Mouse (Mus musculus): ENCODE measurements at regions not wholly inside any gene's neighbourhood (a gene's known extent, or its start where the extent isn't known, plus 50 kb on each side); places are given as distances from the start of the nearest gene placed in this dataset.

GRCm38 (mm10) chr5:37980692-37981091 lies 57.9 kb upstream of the Stx18 start:
- no peak for DNase-seq

- no peak for DNase-seq
Observed at GRCm38 (mm10) chr5:37976943-37977434, 61.6 kb upstream of the Stx18 start.

DNA sequence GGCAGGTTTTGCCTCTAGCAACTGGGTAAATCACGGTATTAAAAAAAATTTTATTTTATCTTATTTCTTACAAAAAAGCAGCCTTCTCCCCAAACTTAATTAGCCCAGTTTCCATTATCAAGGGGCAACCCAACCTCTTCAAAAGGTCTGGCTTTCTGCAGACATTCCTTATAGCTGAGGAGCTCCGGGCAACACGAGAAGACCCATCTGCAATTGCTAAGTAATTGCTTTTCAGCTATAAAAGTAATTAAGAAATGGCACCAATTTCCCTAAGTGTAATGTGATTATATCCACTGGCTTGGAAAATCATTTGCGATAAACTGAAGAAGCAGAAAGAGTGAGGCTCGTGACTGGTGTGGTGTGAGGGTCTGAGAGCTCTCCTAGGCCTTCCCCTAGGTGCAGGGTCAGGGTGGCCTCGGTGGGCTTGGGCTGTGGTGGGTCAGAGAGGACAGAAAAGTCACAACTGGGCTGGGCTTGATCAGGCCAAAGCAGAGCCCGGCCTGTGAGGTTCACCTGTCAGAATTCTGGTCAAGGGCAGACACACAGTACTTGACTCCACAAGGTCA lies 65.5 kb upstream of the Stx18 start:
- no peak for DNase-seq

DNA sequence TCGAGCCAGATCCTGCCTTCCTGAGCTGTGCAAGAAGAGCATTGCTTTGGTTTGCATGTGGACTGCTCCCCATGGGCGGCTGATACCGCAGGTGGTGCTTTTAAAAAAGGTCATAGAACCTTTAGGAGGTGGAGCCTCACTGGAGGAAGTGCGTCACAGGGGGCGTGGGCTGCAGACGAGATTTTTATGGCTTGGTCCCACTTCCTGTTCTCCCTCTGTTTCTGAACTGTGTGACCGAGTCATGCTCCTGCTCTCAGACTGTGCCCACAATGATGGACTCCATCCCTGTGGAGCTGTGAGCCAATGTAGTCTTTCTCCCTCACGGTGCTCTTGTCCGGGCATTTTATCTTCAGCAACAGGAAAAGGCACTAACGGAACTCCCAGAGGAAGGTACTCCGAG lies 66.8 kb upstream of the Stx18 start:
- DNase-seq, result no peak

DNA sequence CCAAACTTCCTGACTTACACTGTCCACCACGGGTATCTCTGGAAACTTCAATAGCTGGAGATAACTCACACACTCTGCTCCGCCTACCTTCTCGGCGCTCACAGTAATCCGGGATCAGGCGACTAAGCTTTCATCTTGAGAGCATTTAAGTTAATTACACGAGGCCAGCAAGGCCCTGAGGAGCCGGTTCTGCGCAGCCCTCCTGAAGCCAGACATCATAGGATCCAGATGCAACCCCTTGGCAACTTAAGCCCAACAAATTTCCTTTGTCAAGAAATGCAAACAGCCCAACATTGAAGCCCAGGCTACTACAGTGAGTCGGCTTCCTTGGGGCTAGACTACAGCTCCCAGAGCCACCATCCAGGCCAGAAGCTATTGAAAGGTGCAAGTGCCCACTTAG lies 69.9 kb upstream of the Stx18 start:
- DNase-seq, result no peak

GRCm38 (mm10) chr5:37967914-37968375 lies 70.6 kb upstream of the Stx18 start:
- DNase-seq, result no peak

GRCm38 (mm10) chr5:37967106-37967913 lies 71.2 kb upstream of the Stx18 start:
- no peak for DNase-seq

- DNase-seq, result no peak
Observed at GRCm38 (mm10) chr5:37963688-37964087, 74.9 kb upstream of the Stx18 start.

- DNase-seq, result no peak
Observed at GRCm38 (mm10) chr5:37962513-37962912, 76.0 kb upstream of the Stx18 start.

GRCm38 (mm10) chr5:37960216-37960615 lies 78.3 kb upstream of the Stx18 start:
- DNase-seq, result no peak

DNA sequence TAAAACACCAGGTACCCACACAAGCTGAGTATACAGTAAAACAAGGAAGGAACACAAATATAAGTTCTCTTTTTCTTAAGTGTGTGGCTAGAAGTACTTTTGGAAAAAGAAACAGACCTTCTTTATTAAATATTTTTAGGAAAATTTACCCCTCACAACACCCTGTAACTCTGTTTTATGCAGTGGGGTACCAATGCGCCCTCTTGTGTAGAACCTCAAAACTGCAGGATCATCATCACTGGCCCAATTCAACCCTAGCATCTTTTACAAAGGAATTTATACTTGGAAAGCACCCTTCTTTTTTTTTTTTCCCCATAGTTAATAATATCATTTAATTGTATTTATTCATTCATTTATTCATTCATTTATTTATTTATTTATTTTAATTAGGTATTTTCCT lies 86.4 kb upstream of the Stx18 start:
- peak; percentile 10 for DNase-seq

DNA sequence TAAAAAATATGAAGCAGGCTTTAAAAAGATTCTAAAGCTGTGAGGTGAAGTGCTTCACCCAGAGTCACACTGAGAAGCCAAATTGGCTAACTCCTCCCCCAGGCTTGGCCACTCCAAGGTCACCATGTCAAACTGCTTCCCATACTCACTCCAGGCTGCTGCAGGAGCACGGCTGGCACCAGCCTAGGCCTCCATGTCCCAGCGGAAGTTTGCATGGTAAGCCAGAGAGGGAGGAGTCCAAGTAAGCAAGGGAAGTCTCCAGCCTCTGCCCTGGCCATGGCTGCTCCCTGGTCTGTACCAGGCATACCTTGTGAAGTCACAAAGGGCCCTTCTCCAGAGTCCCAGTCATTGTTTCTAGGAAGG lies 105.8 kb upstream of the Stx18 start:
- no peak for DNase-seq

- DNase-seq, result no peak
Observed at GRCm38 (mm10) chr5:37932086-37932759, 106.3 kb upstream of the Stx18 start.

GRCm38 (mm10) chr5:37920481-37920880 lies 96.1 kb upstream of the Msx1 start:
- no peak for DNase-seq

- no peak for DNase-seq
Observed at GRCm38 (mm10) chr5:37919102-37919501, 94.7 kb upstream of the Msx1 start.

- no peak for DNase-seq
Observed at GRCm38 (mm10) chr5:37918001-37918707, 93.8 kb upstream of the Msx1 start.

DNA sequence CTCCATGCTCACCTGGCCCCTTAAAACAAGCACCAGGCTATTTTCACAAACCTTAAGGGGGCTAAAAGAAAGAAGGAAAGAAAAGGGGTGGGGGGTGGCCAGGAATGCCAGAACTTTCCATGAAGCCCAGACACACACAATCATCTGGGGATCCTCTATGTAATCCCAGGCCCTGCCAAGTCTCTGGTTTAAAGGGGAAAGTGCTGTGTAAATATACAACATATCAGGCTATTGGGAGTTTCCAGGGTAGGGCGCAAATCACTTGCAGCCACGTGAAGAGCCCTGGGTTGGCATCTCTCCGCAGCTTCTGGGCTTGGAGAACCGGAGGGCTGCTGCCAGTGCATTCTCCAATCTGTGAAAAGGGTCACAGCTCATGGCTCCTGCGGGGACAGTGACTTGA lies 92.8 kb upstream of the Msx1 start:
- DNase-seq, result no peak

DNA sequence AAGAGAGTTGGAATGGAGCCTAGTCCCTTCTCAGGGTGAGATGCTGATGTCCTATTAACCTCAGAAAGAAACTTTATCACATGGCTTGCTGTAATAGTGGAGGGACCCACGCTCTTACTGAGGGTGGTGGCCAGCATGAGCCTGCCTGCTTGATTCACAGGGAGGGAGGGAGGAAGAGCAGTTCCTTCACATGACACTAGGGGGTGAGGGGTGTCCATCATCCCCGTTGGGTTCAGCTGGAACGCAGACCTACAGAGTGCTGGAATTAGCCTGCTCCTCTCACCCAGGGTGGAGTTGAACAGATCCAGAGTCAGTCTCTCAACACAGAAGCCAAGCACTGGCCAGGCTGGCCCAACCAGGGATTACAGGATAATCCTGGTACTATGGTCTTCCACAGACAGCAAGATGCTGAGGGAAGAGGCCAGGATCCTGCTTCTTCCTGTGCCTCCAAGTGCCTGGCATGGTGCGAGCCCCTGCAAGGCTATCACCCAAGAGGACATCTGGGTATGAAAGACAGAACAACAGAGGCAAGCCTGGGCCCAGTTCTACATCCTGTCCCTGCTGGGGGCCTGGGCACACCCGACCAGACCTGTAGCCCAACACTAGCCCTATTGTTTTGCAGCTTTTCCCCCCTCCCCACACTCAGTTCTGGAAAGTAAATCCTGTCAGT lies 80.4 kb upstream of the Msx1 start:
- no peak for DNase-seq

GRCm38 (mm10) chr5:37903861-37904260 lies 79.5 kb upstream of the Msx1 start:
- DNase-seq, result no peak

- no peak for DNase-seq
Observed at GRCm38 (mm10) chr5:37902741-37903140, 78.4 kb upstream of the Msx1 start.

DNA sequence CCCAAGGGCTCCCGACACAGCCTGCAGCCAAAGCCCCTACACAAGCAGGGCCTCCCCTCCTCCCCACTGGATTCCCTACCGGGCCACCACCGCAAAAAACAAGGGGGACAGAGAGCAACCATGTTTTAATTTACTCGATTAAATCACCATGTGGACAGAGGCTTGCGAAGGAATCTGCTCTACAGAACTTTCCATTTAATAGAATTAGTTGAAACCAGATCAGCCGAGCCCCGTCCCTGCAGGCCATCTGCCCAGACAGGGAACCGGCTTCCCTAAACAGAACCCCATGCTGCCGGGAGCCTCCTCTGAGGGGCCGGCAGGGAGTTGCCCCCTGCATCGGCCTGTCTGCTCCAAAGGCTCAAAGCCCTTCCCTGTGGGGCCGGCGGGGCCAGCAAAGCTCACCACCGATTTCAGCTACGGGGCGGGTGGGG lies 77.5 kb upstream of the Msx1 start:
- DNase-seq, result no peak

GRCm38 (mm10) chr5:37898041-37898615 lies 73.7 kb upstream of the Msx1 start:
- DNase-seq, result no peak
